Mouse (Mus musculus): ENCODE measurements around the gene Ccnf. TPM values are rescaled to one million over a fixed set of nuclear protein-coding genes. Genes with fewer than 3 reads are reported as not detected.

The Ccnf gene
- polyA plus RNA-seq, 1 experiment from 2014 or later: 92.1 TPM

GRCm38 (mm10) chr17:24264766-24265165 is 13.5 kb upstream of the Ccnf start:
- no peak overlapping the region for H3K4me3 ChIP-seq (ENCODE audit: low read depth, low read length)
- no peaks in the 10 kb centered on the region for H3K9me3 ChIP-seq (ENCODE audit: control insufficient read depth, low read length)
- 91% methylated on average over 2 of the region's 2 CpGs for WGBS
- no peaks in the 10 kb centered on the region for H3K36me3 ChIP-seq (ENCODE audit: control insufficient read depth, insufficient read depth, low read length)
- no peak for ATAC-seq (ENCODE audit: insufficient read depth, low FRiP score, low TSS enrichment)
- no peaks in the 10 kb centered on the region for H3K4me1 ChIP-seq (ENCODE audit: control insufficient read depth, insufficient read depth, low read length)
- H3K27ac ChIP-seq (ENCODE audit: low read depth, low read length): no peak overlapping the region
- H3K9ac ChIP-seq (ENCODE audit: low read length): no peak overlapping the region
- H3K4me2 ChIP-seq (ENCODE audit: low read depth): no peak overlapping the region
- no peak for DNase-seq (ENCODE audit: low spot score)
- H3K27me3 ChIP-seq (ENCODE audit: control insufficient read depth, insufficient read depth, low read length): no peaks in the 10 kb centered on the region

DNA sequence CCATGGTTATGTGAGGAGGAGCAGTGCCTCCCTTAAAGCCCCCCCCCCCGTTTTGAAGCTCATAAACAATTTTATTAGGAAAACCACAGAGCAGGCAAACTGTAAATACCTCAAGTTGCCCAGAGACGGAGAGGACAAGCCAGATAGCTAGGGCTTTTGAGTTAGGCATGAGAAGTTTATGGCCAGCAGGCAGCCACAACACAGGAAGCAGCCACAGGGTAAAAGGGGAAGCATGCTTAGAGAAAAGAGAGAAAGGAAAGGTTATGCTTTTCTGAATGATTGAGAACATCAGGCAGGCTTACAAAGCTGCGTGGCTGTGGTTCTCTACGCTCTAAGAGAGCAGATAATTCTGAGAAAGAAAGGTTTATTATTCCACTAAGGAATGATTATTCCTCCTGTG is 9.2 kb upstream of the Ccnf start:
- 59% methylated on average over 4 of the region's 4 CpGs for WGBS
- no peak for DNase-seq (ENCODE audit: low spot score)
- Histone ChIP-seq H3K4me2 (ENCODE audit: low read depth) (no peak overlapping the region), H3K27ac (ENCODE audit: low read depth, low read length) (no peak overlapping the region), H3K9ac (ENCODE audit: low read length) (no peak overlapping the region), H3K4me3 (ENCODE audit: low read depth, low read length) (no peak overlapping the region), H3K36me3 (ENCODE audit: control insufficient read depth, insufficient read depth, low read length) (no peaks in the 10 kb centered on the region), H3K27me3 (ENCODE audit: control insufficient read depth, insufficient read depth, low read length) (no peaks in the 10 kb centered on the region), H3K4me1 (ENCODE audit: control insufficient read depth, insufficient read depth, low read length) (no peaks in the 10 kb centered on the region), H3K9me3 (ENCODE audit: control insufficient read depth, low read length) (no peaks in the 10 kb centered on the region)
- ATAC-seq (ENCODE audit: insufficient read depth, low FRiP score, low TSS enrichment): no peak

GRCm38 (mm10) chr17:24259702-24260101 is 8.4 kb upstream of the Ccnf start:
- H3K4me3 ChIP-seq (ENCODE audit: low read depth, low read length): no peak overlapping the region
- DNase-seq (ENCODE audit: low spot score) (no peak), ATAC-seq (ENCODE audit: insufficient read depth, low FRiP score, low TSS enrichment) (no peak)
- no peak overlapping the region for H3K9ac ChIP-seq (ENCODE audit: low read length)
- H3K27me3 ChIP-seq (ENCODE audit: control insufficient read depth, insufficient read depth, low read length): no peaks in the 10 kb centered on the region
- WGBS: 76% methylated on average over 5 of the region's 5 CpGs
- H3K4me1 ChIP-seq (ENCODE audit: control insufficient read depth, insufficient read depth, low read length): no peaks in the 10 kb centered on the region
- H3K27ac ChIP-seq (ENCODE audit: low read depth, low read length): no peak overlapping the region
- H3K9me3 ChIP-seq (ENCODE audit: control insufficient read depth, low read length): no peaks in the 10 kb centered on the region
- no peaks in the 10 kb centered on the region for H3K36me3 ChIP-seq (ENCODE audit: control insufficient read depth, insufficient read depth, low read length)
- no peak overlapping the region for H3K4me2 ChIP-seq (ENCODE audit: low read depth)

DNA sequence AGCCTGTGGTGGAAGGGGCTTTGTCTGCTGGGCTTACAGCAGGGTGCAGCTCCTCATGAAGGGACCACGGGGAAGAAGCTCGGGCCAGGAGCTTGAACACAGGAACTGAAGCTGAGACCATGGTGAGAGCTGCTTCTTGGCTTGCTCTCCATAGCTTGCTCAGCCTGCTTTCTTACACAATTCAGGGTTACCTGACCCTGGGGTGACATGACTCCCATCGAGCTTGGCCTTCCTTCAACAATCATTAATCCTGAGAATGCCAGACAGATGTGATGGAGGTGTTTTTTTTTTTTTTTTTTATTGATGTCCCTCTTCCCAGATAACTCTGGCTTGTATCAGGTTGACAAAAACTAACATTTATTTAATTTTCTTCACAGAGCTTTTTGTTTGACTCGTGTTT is 7.7 kb upstream of the Ccnf start:
- H3K4me2 ChIP-seq (ENCODE audit: low read depth): no peak overlapping the region
- no peaks in the 10 kb centered on the region for H3K27me3 ChIP-seq (ENCODE audit: control insufficient read depth, insufficient read depth, low read length)
- ATAC-seq (ENCODE audit: insufficient read depth, low FRiP score, low TSS enrichment): no peak
- H3K27ac ChIP-seq (ENCODE audit: low read depth, low read length): no peak overlapping the region
- H3K9me3 ChIP-seq (ENCODE audit: control insufficient read depth, low read length): no peaks in the 10 kb centered on the region
- no peaks in the 10 kb centered on the region for H3K4me1 ChIP-seq (ENCODE audit: control insufficient read depth, insufficient read depth, low read length)
- no peak overlapping the region for H3K9ac ChIP-seq (ENCODE audit: low read length)
- no peaks in the 10 kb centered on the region for H3K36me3 ChIP-seq (ENCODE audit: control insufficient read depth, insufficient read depth, low read length)
- no peak overlapping the region for H3K4me3 ChIP-seq (ENCODE audit: low read depth, low read length)
- DNase-seq (ENCODE audit: low spot score): no peak
- WGBS: 63% methylated on average over 4 of the region's 4 CpGs

- 95% methylated on average over 2 of the region's 2 CpGs for WGBS
- Histone ChIP-seq H3K36me3 (ENCODE audit: control insufficient read depth, insufficient read depth, low read length) (peaks cover 8% of the 10 kb centered on the region), H3K9me3 (ENCODE audit: control insufficient read depth, low read length) (no peaks in the 10 kb centered on the region), H3K4me1 (ENCODE audit: control insufficient read depth, insufficient read depth, low read length) (peaks cover 12% of the 10 kb centered on the region; the same call in 1 of the 2 replicates), H3K4me3 (ENCODE audit: low read depth, low read length) (no peak overlapping the region), H3K27me3 (ENCODE audit: control insufficient read depth, insufficient read depth, low read length) (no peaks in the 10 kb centered on the region), H3K27ac (ENCODE audit: low read depth, low read length) (no peak overlapping the region), H3K4me2 (ENCODE audit: low read depth) (no peak overlapping the region), H3K9ac (ENCODE audit: low read length) (no peak overlapping the region)
- ATAC-seq (ENCODE audit: insufficient read depth, low FRiP score, low TSS enrichment): no peak
- no peak for DNase-seq (ENCODE audit: low spot score)
Observed at GRCm38 (mm10) chr17:24252329-24252728, 1.0 kb upstream of the Ccnf start.

GRCm38 (mm10) chr17:24250988-24251319 is 330 bp downstream of the Ccnf start:
- Histone ChIP-seq H3K9me3 (ENCODE audit: control insufficient read depth, low read length) (no peaks in the 10 kb centered on the region), H3K9ac (ENCODE audit: low read length) (peak overlapping the region; percentile 89), H3K27ac (ENCODE audit: low read depth, low read length) (peak overlapping the region; percentile 53; the same call in 1 of the 2 replicates), H3K4me1 (ENCODE audit: control insufficient read depth, insufficient read depth, low read length) (peaks cover 12% of the 10 kb centered on the region; the same call in 1 of the 2 replicates), H3K27me3 (ENCODE audit: control insufficient read depth, insufficient read depth, low read length) (no peaks in the 10 kb centered on the region), H3K36me3 (ENCODE audit: control insufficient read depth, insufficient read depth, low read length) (peaks cover 11% of the 10 kb centered on the region), H3K4me2 (ENCODE audit: low read depth) (peak overlapping the region; percentile 62), H3K4me3 (ENCODE audit: low read depth, low read length) (peak overlapping the region; percentile 77)
- no peak for DNase-seq (ENCODE audit: low spot score)
- no peak for ATAC-seq (ENCODE audit: insufficient read depth, low FRiP score, low TSS enrichment)
- WGBS: under 1% methylated on average over 32 of the region's 32 CpGs

DNA sequence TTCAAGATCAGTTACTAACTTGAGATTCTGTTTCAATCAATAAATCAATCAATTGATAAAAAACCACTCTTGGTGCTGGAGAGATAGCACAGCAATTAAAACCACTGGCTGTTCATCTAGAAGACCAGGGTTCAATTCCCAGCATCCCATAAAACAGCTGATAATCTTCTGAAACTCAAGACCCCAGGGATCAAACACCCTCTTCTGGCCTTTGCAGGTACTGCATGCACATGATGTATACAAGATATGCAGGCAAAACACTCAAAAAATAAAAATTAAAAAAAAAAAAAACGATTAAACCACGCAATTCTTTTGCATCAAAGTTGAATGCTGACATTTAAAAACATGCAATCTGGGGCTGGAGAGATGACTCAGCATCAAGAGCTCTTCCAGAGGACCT is 2.6 kb downstream of the Ccnf start:
- peaks cover 28% of the 10 kb centered on the region for H3K36me3 ChIP-seq (ENCODE audit: control insufficient read depth, insufficient read depth, low read length)
- no peak overlapping the region for H3K27ac ChIP-seq (ENCODE audit: low read depth, low read length)
- H3K4me3 ChIP-seq (ENCODE audit: low read depth, low read length): no peak overlapping the region
- 97% methylated on average over 2 of the region's 2 CpGs for WGBS
- H3K4me1 ChIP-seq (ENCODE audit: control insufficient read depth, insufficient read depth, low read length): peaks cover 12% of the 10 kb centered on the region; the same call in 1 of the 2 replicates
- no peaks in the 10 kb centered on the region for H3K27me3 ChIP-seq (ENCODE audit: control insufficient read depth, insufficient read depth, low read length)
- H3K9me3 ChIP-seq (ENCODE audit: control insufficient read depth, low read length): no peaks in the 10 kb centered on the region
- ATAC-seq (ENCODE audit: insufficient read depth, low FRiP score, low TSS enrichment): no peak
- DNase-seq (ENCODE audit: low spot score): no peak
- H3K9ac ChIP-seq (ENCODE audit: low read length): no peak overlapping the region
- H3K4me2 ChIP-seq (ENCODE audit: low read depth): no peak overlapping the region

- Histone ChIP-seq H3K4me3 (ENCODE audit: low read depth, low read length) (no peak overlapping the region), H3K4me2 (ENCODE audit: low read depth) (no peak overlapping the region), H3K4me1 (ENCODE audit: control insufficient read depth, insufficient read depth, low read length) (no peaks in the 10 kb centered on the region), H3K27ac (ENCODE audit: low read depth, low read length) (no peak overlapping the region), H3K27me3 (ENCODE audit: control insufficient read depth, insufficient read depth, low read length) (no peaks in the 10 kb centered on the region), H3K9ac (ENCODE audit: low read length) (no peak overlapping the region), H3K36me3 (ENCODE audit: control insufficient read depth, insufficient read depth, low read length) (peaks cover 45% of the 10 kb centered on the region), H3K9me3 (ENCODE audit: control insufficient read depth, low read length) (no peaks in the 10 kb centered on the region)
- 96% methylated on average over 8 of the region's 8 CpGs for WGBS
- DNase-seq (ENCODE audit: low spot score): no peak
- no peak for ATAC-seq (ENCODE audit: insufficient read depth, low FRiP score, low TSS enrichment)
Observed at GRCm38 (mm10) chr17:24244061-24244460, 7.2 kb downstream of the Ccnf start.

DNA sequence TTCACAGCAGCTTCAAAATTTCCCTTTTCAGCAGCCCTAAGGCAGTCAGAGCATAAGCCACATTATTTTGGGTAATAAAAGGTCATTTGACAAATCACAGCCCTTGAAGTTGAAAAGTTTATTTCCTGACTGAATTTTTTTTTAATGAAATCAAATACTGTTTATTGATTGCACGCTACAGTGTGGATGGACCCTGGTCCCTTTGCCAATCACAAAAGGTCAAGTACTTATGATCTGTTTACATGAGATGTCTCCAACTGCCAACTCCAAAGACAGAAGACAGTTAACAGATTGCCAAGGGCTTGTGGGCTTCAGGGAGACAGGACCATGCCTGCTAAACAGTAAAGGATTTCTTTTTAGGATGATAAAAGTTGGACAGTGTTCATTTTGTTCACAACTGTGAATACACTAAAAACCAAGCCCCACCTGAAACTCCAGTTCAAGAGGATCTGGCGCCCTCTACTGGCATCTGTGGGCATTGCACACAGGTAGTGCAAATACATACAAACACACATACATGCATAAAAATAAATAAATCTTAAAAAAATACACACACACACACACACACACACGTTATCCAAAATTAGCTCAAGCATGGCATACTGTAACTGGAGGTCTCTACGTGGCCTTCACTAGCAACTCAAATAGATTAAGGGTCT is 7.8 kb downstream of the Ccnf start:
- 84% methylated on average over 4 of the region's 4 CpGs for WGBS
- H3K4me1 ChIP-seq (ENCODE audit: control insufficient read depth, insufficient read depth, low read length): no peaks in the 10 kb centered on the region
- no peak overlapping the region for H3K4me2 ChIP-seq (ENCODE audit: low read depth)
- DNase-seq (ENCODE audit: low spot score) (peak; percentile 35), ATAC-seq (ENCODE audit: insufficient read depth, low FRiP score, low TSS enrichment) (no peak)
- no peaks in the 10 kb centered on the region for H3K9me3 ChIP-seq (ENCODE audit: control insufficient read depth, low read length)
- H3K27ac ChIP-seq (ENCODE audit: low read depth, low read length): no peak overlapping the region
- H3K36me3 ChIP-seq (ENCODE audit: control insufficient read depth, insufficient read depth, low read length): peaks cover 41% of the 10 kb centered on the region
- no peaks in the 10 kb centered on the region for H3K27me3 ChIP-seq (ENCODE audit: control insufficient read depth, insufficient read depth, low read length)
- H3K9ac ChIP-seq (ENCODE audit: low read length): no peak overlapping the region
- no peak overlapping the region for H3K4me3 ChIP-seq (ENCODE audit: low read depth, low read length)

Data from neural tube, embryonic 11.5 days (tissue).